In genomic region chr2:165316837-165317473, GRCm38 (mm10) we compare ENCODE assay signal across 9 mouse cellular contexts. TPM values are rescaled to one million over a fixed set of nuclear protein-coding genes. Genes with fewer than 3 reads are reported as not detected.
DNase-seq lines count a peak whose midpoint lies in the region; ATAC-seq lines count a peak whose summit lies in the region.
"Had no signal": no experiment of that assay in that cellular context is flagged by ENCODE, and none has a peak within 500 bp of the region (broad histone marks: within the 10 kb centered on the region; RNA-seq: fewer than 3 reads in every experiment).

No protein-coding gene starts in this region.

- H3K27me3 ChIP-seq in embryonic facial prominence, embryonic 13.5 days, result no peaks in the 10 kb centered on the region
- H3K27me3 ChIP-seq in heart, embryonic 15.5 days, result no peaks in the 10 kb centered on the region
- no peaks in the 10 kb centered on the region for H3K27me3 ChIP-seq in liver, embryonic 13.5 days
- H3K27me3 ChIP-seq: CH12.LX had no signal

- intact Hi-C loops in gastrocnemius, postnatal 36 days (cut with DNase I), result no loop called here

- ATAC-seq in embryonic facial prominence, embryonic 13.5 days (ENCODE audit: insufficient number of reproducible peaks, insufficient read depth, low FRiP score, low TSS enrichment, low read depth), result no peak
- peak; percentile 56 for ATAC-seq in heart, embryonic 15.5 days (replicated peaks; ENCODE audit: insufficient number of reproducible peaks, insufficient read depth, low FRiP score, low read depth)
- peak; percentile 16; the same call in 1 of the 2 replicates for ATAC-seq in liver, embryonic 13.5 days (ENCODE audit: low read depth)
- ATAC-seq in megakaryocyte-erythroid progenitor cell, adult 5-6 weeks (replicated peaks; ENCODE audit: low FRiP score, low TSS enrichment, poor library complexity, severe bottlenecking), result no peak

- WGBS in embryonic facial prominence, embryonic 13.5 days, result 26% methylated on average over 9 of the region's 9 CpGs
- 25% methylated on average over 9 of the region's 9 CpGs for WGBS in heart, embryonic 15.5 days
- 42% methylated on average over 9 of the region's 9 CpGs for WGBS in liver, embryonic 13.5 days (ENCODE audit: insufficient replicate concordance)

- no peaks in the 10 kb centered on the region for H3K9me3 ChIP-seq in embryonic facial prominence, embryonic 13.5 days
- H3K9me3 ChIP-seq in heart, embryonic 15.5 days (replicated peaks), result no peaks in the 10 kb centered on the region
- no peaks in the 10 kb centered on the region for H3K9me3 ChIP-seq in liver, embryonic 13.5 days (replicated peaks)

- H3K4me2 ChIP-seq in embryonic facial prominence, embryonic 13.5 days, result no peak overlapping the region; the same call in 1 of the 2 replicates
- H3K4me2 ChIP-seq in heart, embryonic 15.5 days, result 0 out of 2 replicates have a peak overlapping the region, but pooled peaks have one; percentile 0
- H3K4me2 ChIP-seq in liver, embryonic 13.5 days, result no peak overlapping the region

- DNase-seq in gastrocnemius, postnatal 10 days, result peak; percentile 40
- DNase-seq in gastrocnemius, postnatal 36 days, result no peak
- peak; percentile 78 for DNase-seq in kidney, postnatal 10 days
- no peak for DNase-seq in liver, embryonic 13.5 days
- DNase-seq in neural tube, embryonic 10.5 days (ENCODE audit: extremely low spot score, low spot score), result peak; percentile 80

- H3K27ac ChIP-seq in embryonic facial prominence, embryonic 13.5 days, result peak overlapping the region; percentile 12; the same call in 1 of the 2 replicates
- H3K27ac ChIP-seq in heart, embryonic 15.5 days, result peak overlapping the region; percentile 78
- no peak overlapping the region for H3K27ac ChIP-seq in liver, embryonic 13.5 days

- H3K4me3 ChIP-seq in embryonic facial prominence, embryonic 13.5 days, result no peak overlapping the region
- H3K4me3 ChIP-seq in heart, embryonic 15.5 days, result no peak overlapping the region
- no peak overlapping the region for H3K4me3 ChIP-seq in liver, embryonic 13.5 days (replicated peaks)

- H3K4me1 ChIP-seq in embryonic facial prominence, embryonic 13.5 days, result peaks cover 54% of the 10 kb centered on the region
- peaks cover 56% of the 10 kb centered on the region for H3K4me1 ChIP-seq in heart, embryonic 15.5 days (replicated peaks)
- H3K4me1 ChIP-seq in liver, embryonic 13.5 days (replicated peaks), result peaks cover 65% of the 10 kb centered on the region

- peak overlapping the region; percentile 51 for H3K9ac ChIP-seq in embryonic facial prominence, embryonic 13.5 days
- no peak overlapping the region for H3K9ac ChIP-seq in heart, embryonic 15.5 days
- H3K9ac ChIP-seq in liver, embryonic 13.5 days, result peak overlapping the region; percentile 33; the same call in 1 of the 2 replicates

- H3K36me3 ChIP-seq in embryonic facial prominence, embryonic 13.5 days, result peaks cover 47% of the 10 kb centered on the region
- peaks cover 34% of the 10 kb centered on the region for H3K36me3 ChIP-seq in heart, embryonic 15.5 days
- H3K36me3 ChIP-seq in liver, embryonic 13.5 days, result peaks cover 24% of the 10 kb centered on the region

RNA-seq across cellular contexts. Expression of gene Elmo2, which starts 9.3 kb away (rescaled TPM):
- 10 to 100 TPM; 20.3 to 24.3 TPM for total RNA-seq in gastrocnemius, postnatal 10 days (2021)
- 10 to 100 TPM; 12.2 to 14.5 TPM for total RNA-seq in gastrocnemius, postnatal 36 days (2021)
- 90.2 and 98.6 TPM in 2 replicates for polyA plus RNA-seq in embryonic facial prominence, embryonic 13.5 days (2015; fragmentation: Nextera tagmentation; extraction: Ambion mirVana)
- 33.8 and 49.5 TPM in 2 replicates for polyA plus RNA-seq in heart, embryonic 15.5 days (2015; fragmentation: Nextera tagmentation; extraction: Ambion mirVana)
- polyA plus RNA-seq in liver, embryonic 13.5 days (2015; fragmentation: Nextera tagmentation; extraction: Ambion mirVana), result 14.2 and 16.7 TPM in 2 replicates
- 23.5 and 31.5 TPM in 2 replicates for total RNA-seq in megakaryocyte-erythroid progenitor cell, adult 5-6 weeks (2014; fragmentation: Nextera tagmentation)
- total RNA-seq in megakaryocyte-erythroid progenitor cell, adult 5-6 weeks (2017), result 11.6 and 16.4 TPM in 2 replicates

RNA-seq across cellular contexts. Expression of gene Slc35c2, which starts 29.3 kb away (rescaled TPM):
- total RNA-seq in gastrocnemius, postnatal 10 days (2021), result 10 to 100 TPM; 17.5 to 18.6 TPM
- 10 to 100 TPM; 19.5 to 20.8 TPM for total RNA-seq in gastrocnemius, postnatal 36 days (2021)
- polyA plus RNA-seq in embryonic facial prominence, embryonic 13.5 days (2015; fragmentation: Nextera tagmentation; extraction: Ambion mirVana), result 49.0 and 50.2 TPM in 2 replicates
- 32.1 and 45.7 TPM in 2 replicates for polyA plus RNA-seq in heart, embryonic 15.5 days (2015; fragmentation: Nextera tagmentation; extraction: Ambion mirVana)
- polyA plus RNA-seq in liver, embryonic 13.5 days (2015; fragmentation: Nextera tagmentation; extraction: Ambion mirVana), result 40.2 and 40.3 TPM in 2 replicates
- 23.8 and 53.9 TPM in 2 replicates for total RNA-seq in megakaryocyte-erythroid progenitor cell, adult 5-6 weeks (2014; fragmentation: Nextera tagmentation)
- 15.9 and 21.0 TPM in 2 replicates for total RNA-seq in megakaryocyte-erythroid progenitor cell, adult 5-6 weeks (2017)

RNA-seq across cellular contexts. Expression of gene Zfp663, which starts 51.6 kb away (rescaled TPM):
- under 1 TPM in 1 of 2 experiments, not detected in 1; 0.23 TPM for total RNA-seq in gastrocnemius, postnatal 10 days (2021)
- not detected for total RNA-seq in gastrocnemius, postnatal 36 days (2021)
- polyA plus RNA-seq in embryonic facial prominence, embryonic 13.5 days (2015; fragmentation: Nextera tagmentation; extraction: Ambion mirVana), result 1.1 and 2.2 TPM in 2 replicates
- polyA plus RNA-seq in heart, embryonic 15.5 days (2015; fragmentation: Nextera tagmentation; extraction: Ambion mirVana), result 0.20 and 0.24 TPM in 2 replicates
- 0.05 and 0.07 TPM in 2 replicates for polyA plus RNA-seq in liver, embryonic 13.5 days (2015; fragmentation: Nextera tagmentation; extraction: Ambion mirVana)
- not detected in 2 replicates for total RNA-seq in megakaryocyte-erythroid progenitor cell, adult 5-6 weeks (2014; fragmentation: Nextera tagmentation)
- total RNA-seq in megakaryocyte-erythroid progenitor cell, adult 5-6 weeks (2017), result not detected in 2 replicates
- total RNA-seq: CH12.LX had no signal

Comparison
In these comparisons a context has a peak if more than half of its experiments do, and no peak if none do; other contexts are left out.
1. DNase-seq: peak in gastrocnemius, postnatal 10 days (single experiment), kidney, postnatal 10 days (single experiment) and neural tube, embryonic 10.5 days (single experiment); none in gastrocnemius, postnatal 36 days (0 of 2) and liver, embryonic 13.5 days (single experiment).
2. ATAC-seq: peak in heart, embryonic 15.5 days (single experiment) and liver, embryonic 13.5 days (single experiment); none in embryonic facial prominence, embryonic 13.5 days (single experiment) and megakaryocyte-erythroid progenitor cell, adult 5-6 weeks (single experiment).